Mouse (Mus musculus): ENCODE measurements around the gene Ctsd. TPM values are rescaled to one million over a fixed set of nuclear protein-coding genes. Genes with fewer than 3 reads are reported as not detected.

Gene Ctsd
- total RNA-seq, 4 experiments from 2014 or later = 808 to 1,559 (median 1,212) TPM

DNA sequence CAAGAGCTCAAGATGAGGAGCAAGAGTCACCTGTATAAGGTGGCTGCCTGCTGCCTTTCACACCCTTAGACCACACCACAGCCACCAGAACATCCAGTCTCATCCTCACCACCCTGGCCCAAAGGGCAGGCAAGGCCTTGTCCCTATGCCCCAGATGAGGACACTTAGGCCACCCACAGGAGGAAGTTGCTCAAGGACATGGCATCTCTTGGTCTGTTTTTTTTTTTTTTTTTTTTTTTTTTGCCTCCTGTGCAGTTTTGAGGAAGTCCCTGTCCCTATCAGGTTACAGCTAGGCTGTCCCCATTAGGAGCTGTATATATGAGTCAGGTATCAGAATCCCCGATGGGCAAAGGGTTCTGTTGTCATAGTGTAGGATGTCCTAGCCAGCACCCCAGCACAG lies 11.4 kb upstream of the Ctsd start:
- no peak for DNase-seq

DNA sequence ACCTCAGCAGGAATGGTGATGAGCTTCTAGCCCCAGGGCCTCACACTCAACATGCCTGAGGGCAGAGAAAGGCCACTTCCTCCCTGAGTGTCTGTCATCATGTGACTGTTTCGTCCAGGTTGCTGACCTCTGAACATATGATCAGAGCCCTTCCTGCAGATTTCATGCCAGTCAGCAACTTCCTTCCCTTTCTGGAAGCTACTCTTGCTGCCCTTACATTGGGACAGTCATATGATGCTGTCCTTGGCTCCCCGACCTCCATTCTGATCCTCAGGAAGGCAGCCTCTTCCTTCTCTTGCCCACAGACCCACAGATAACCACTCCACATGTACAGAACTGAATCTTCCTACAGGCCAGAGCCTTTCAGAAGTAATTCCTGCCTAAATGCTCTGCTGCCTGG lies 10.2 kb upstream of the Ctsd start:
- DNase-seq = no peak

DNA sequence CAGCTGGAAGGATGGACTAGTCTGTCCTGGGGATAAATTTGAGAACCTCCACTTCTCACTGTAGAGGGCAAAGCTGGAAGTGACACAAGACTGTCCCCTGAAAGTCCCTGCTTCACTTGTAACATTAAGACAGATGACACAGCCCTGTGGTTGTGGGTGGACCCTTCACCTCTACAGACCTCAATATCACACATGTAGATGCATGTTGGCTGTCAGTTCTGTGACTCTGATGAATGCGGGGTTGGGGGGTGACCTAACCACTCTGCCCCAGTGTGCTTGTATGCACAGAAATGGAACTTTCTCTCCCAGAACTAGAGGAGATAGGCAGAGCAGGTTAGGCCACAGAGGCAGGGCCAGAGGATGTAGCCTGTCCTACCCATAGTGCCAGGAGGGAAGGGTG lies 8.8 kb upstream of the Ctsd start:
- no peak for DNase-seq

- DNase-seq = no peak
Measured at GRCm38 (mm10) chr7:142395472-142395871, 7.6 kb upstream of the Ctsd start.

DNA sequence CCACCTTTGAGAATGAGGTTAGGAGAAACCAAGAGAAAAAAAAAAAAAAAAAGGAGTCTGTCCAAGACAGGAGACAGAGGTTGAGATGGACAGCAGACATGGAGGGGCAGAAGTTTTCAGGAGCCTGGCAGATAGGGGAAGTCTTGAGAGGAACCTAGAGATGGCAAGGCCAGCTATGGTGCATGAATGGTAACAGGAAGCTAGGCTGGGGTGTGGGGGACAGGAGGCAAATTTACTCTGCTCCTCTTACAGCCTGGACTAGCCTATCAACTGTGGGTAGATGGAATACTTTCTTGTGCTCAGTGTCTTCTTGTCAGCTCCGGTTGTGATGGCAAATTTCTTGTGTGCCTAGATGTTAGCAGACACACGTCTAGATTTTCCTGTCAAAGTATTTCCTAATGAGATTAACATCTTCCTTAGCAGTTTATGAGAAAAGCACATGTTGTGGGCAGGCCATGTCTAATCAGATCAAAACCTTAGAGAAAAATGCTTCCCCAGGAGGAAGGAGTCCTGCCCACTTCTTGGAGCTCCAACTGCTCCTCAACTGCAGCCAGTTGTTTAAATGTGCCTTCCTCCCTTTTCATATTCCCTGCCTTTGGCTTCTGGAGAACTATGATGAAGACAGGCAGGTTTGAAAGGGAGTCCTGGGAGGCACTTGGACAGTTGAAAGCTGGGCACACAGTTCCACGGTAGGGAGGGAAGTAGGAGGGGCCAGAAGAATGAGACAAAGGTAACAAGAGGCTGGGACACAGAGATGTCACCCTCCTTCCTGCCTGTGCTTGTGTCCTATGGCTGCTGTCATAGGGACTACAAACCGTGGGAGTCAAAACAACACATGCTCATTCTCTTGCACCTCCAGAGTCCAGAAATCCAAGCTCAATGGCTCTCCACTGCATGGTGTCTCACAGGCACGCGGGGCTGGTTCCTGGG lies 6.7 kb upstream of the Ctsd start:
- no peak for DNase-seq

- peak; percentile 83 for DNase-seq
Measured at GRCm38 (mm10) chr7:142393191-142393590, 5.4 kb upstream of the Ctsd start.

GRCm38 (mm10) chr7:142391609-142392008 lies 3.8 kb upstream of the Ctsd start:
- DNase-seq = no peak

- no peak for DNase-seq
Measured at GRCm38 (mm10) chr7:142391108-142391507, 3.3 kb upstream of the Ctsd start.

DNA sequence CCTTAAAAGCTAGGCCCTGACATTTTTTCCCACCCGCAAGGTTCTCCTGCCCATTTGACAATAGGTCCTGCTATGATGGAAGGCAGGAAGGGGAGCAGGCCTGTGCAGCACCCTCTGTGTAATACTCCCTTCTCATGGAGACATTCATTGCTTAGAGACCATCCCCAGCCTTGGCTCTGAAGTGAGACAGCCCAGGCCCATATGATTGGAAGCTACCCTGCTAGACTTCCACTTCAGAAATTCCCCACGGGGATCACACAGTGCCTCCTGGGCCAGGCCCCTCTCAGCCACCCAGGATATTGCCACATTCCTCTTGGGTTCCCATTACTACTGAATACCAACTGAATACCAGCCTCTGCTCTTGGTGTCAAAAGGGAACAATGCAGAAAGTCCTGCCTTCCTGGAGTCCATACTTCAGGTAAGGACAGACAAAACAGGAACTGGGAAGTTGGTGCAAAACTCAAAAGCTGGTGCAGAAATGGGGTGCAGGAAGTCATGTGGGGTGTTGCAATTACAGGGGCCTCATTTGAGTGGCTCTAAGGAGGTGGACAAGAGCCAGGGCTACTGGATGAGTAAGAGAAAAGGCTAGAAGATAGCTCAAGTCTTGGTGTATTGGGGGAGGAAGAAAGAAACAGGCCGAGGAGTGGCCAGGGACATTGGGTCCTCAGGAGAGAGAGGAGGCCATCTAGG lies 2.3 kb upstream of the Ctsd start:
- no peak for DNase-seq

GRCm38 (mm10) chr7:142388740-142389139 lies 902 bp upstream of the Ctsd start:
- no peak for DNase-seq

GRCm38 (mm10) chr7:142388198-142388597 lies 360 bp upstream of the Ctsd start:
- no peak for DNase-seq

GRCm38 (mm10) chr7:142386621-142387201 lies 1.1 kb downstream of the Ctsd start:
- DNase-seq = peak; percentile 76

DNA sequence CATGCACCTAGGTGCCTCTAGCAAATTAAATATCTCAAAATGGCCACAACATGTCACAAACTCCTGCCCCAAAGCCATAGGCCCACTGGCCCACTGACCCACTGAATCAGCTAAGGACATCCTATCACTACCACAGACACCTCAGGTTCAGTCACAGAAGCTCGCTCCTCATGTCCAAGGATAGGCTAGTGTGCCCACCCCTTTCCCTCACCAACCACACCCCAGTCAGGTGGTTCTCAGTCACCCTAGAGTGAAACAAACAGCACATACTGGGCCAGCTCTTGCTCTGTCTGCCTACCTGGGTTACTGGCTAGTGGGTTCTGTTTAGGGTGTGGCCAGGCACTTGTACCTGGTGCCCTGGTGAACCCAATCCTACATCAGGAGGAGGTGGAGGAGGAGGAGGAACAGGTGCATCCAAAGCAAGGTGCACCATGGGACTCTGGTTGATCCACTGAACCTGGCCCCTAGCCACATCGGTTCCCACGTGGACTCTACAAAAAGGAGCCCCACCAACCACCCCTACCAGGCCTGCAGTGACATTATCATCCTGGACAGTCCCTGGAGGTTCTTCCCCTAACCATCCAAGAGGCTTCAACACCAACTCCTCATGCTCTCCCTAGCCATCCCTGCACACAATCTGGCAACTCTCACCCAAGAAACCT lies 2.0 kb downstream of the Ctsd start:
- DNase-seq = no peak

- DNase-seq = no peak
Measured at GRCm38 (mm10) chr7:142384306-142384705, 3.5 kb downstream of the Ctsd start.

DNA sequence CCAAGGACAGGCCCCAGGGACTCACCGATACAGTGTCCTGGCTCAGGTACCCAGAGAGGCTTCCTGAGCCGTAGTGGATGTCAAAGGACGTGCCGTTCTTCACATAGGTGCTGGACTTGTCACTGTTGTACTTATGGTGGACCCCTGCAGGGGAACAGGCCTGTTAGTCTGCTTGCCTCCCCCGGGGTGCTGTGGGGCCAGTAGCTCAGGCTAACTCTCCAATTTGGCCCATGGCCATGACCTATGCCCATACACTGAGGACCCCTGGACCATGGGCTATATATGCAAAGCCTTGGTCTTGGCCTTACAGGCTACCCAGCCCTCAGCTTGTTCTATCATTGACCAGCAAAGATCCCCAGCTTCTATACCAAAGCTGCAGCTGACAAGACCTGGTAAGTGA lies 5.3 kb downstream of the Ctsd start, which contains the start of gene Gm49369:
Gene Gm49369 (minus strand): TSS at position 101 of the 400 bp plus-strand sequence.
- DNase-seq = no peak

DNA sequence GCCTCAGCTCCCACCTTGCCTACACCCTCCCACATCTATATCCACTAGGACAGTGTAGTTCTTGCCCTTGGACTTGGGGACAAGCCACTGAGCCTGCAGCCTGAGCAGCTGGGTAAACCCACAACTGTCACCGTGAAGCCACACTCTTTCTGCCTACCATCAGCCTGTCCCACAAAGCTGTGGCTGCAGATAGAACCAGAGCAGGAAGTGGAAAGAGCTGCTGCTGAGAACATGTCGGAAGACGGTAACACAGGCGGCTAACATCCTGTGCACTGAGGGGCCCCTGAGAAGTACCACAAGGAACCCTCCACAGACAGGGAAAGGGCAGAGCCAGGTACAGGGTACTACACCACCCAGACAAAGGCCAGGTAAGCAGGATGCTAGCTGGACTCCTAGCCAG lies 6.7 kb downstream of the Ctsd start:
- DNase-seq = no peak

DNA sequence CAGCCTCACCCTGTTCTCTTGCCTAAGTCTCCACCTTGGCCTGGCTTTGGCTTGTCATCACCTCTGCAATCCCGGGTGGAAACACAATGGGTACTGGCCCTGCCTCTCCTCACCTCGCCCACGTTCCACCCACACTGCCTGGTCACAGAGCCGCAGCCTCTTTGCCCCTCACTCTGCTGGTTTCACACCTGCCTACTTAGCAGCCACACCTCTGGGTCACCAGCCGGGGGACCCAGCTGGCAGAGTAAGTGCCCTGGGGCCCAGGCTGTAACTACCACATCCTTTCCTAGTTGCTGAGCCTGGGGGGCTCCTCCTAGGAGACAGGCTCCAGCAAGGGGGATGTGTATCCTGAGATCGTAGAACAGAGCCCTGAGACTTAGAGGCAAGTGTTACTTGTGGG lies 8.7 kb downstream of the Ctsd start:
- no peak for DNase-seq

DNA sequence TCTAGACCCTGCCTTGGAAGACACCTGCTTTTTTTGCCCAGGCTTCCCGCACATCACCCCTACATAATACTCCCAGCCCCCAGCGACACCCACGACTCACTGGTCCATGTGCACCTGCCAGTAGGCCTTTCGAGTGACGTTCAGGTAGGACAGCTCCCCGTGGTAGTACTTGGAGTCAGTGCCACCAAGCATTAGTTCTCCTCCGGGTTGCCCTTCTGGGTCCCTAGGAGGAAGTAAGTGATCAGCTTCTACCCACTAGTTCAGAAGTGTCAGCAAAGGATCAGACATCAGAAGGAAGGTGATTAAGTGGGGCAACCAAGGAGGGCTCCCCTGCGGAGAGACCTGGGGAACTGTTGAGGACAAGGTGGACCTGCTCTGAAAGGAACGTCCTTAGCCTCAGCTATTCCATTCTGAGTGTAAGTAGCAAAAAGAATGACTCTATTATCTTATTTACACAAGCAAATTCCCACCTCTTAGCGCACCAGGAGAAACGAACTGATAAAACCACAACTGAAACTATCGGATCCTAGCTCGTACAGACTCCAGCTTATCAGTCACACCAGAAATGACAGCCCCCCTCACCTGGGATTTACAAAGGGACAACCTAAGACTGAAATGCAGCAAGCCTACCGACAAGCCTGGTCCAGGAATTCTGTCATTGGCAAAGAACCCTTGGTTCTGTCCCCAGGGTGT lies 10.5 kb downstream of the Ctsd start:
- no peak for DNase-seq

GRCm38 (mm10) chr7:142376096-142376495 lies 11.7 kb downstream of the Ctsd start:
- DNase-seq = no peak

GRCm38 (mm10) chr7:142375261-142375724 lies 12.5 kb downstream of the Ctsd start:
- DNase-seq = peak; percentile 89

DNA sequence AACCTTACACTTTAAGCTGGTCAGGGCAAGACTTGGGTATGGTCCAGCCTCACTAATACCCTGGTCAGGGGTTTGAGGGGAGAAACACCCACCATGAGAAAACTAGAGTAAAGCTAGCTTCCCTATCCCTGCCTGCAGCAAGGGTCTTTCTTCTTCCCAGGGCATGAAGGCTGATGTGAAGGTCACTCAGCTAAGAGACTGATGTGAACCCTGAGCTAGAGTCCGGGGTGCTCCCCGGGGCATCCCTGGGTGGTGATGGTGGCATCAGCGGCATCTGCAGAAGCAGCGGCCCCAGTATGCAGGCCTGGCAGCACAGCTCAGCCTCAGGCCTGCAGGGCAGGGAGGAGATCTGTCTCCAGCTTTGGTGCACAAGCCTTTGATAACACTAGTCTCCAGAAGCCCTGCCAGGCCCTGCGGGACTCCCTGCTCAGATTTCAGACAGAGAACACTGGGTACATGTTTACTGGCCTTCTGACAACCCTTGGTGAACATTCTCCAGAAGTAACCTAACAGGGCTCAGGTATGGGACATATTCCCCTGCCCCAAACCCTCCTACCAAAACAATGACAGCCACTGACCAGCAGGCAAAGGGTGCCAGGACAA lies 13.3 kb downstream of the Ctsd start:
- DNase-seq = no peak
